Comparison of ENCODE assay signal across 8 mouse cellular contexts in the genomic region with DNA sequence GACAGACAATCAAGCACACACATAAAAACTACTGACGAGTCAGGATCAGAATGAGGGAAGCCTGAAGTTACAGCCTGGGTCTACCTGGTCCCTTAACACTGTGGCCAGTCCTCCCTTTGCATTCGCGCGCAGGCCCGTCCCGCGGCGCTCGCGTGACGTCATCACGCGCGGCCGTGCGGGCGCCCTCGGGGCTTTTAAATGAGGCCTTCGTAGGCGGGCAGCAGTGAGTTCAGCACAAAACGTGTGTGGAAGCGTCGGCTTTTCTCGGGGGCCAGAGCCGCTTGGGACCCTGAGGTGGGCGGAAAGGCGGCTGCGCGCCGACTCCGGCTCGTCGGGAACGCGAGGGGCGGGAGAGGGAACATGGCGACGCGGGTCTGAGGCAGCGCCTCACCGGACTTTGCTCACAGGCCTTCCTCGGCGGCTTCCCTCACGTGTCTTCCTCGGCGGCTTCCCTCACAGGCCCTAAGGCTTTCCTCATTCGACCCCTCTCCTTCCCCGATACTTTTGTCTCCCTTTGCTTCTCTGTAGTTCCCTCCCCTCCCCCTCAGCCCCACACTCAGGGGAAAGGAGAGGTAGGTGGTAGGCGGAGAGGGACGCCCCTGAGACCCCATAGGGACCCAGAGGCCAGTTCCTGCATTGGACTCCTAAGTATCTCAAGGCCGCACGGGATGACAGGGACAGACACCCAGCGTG. TPM values are rescaled to one million over a fixed set of nuclear protein-coding genes. Genes with fewer than 3 reads are reported as not detected.
A peak's percentile ranks its signal among the peaks of the same experiment; 100 is the strongest.
DNase-seq lines count a peak whose midpoint lies in the region; ATAC-seq and TF ChIP-seq lines count a peak whose summit lies in the region.

Ice2 (plus strand) TSS at position 147 of the 693 bp plus-strand sequence.

- H3K9ac ChIP-seq in hindbrain, embryonic 14.5 days, result peak within 1 kb of the TSS; percentile 84

- no peaks in the 10 kb centered on the region for H3K27me3 ChIP-seq in Patski
- no peaks in the 10 kb centered on the region for H3K27me3 ChIP-seq in hindbrain, embryonic 14.5 days (ENCODE audit: control insufficient read depth, insufficient read depth, low read length)

- under 1% methylated on average over 50 of the region's 53 CpGs for WGBS in hindbrain, embryonic 14.5 days

- no peaks in the 10 kb centered on the region; the same call in 1 of the 2 replicates for H3K36me3 ChIP-seq in hindbrain, embryonic 14.5 days (replicated peaks; ENCODE audit: control insufficient read depth, insufficient read depth)

- CTCF ChIA-PET in Patski (lab: Charles Lee), result no interaction called here

- POLR2A ChIA-PET in Patski (lab: Charles Lee), result no interaction called here

- peak within 1 kb of the TSS; percentile 61 for H3K4me3 ChIP-seq in hindbrain, embryonic 14.5 days (replicated peaks; ENCODE audit: low read length)

- no peaks in the 10 kb centered on the region for H3K9me3 ChIP-seq in hindbrain, embryonic 14.5 days (ENCODE audit: control insufficient read depth, low read length)

- H3K4me1 ChIP-seq in hindbrain, embryonic 14.5 days (replicated peaks; ENCODE audit: control insufficient read depth, insufficient read depth, low read length), result peaks cover 7% of the 10 kb centered on the region

- ATAC-seq in Patski, result peak; percentile 75
- peak; percentile 94 for ATAC-seq in hindbrain, embryonic 14.5 days (ENCODE audit: low FRiP score)

- H3K4me2 ChIP-seq in hindbrain, embryonic 14.5 days (replicated peaks), result peak within 1 kb of the TSS; percentile 90

- in situ Hi-C loops in Patski (cut with MboI; ENCODE audit: low pct_unique_long_range_greater_than_20kb), result no loop called here

- peak within 1 kb of the TSS; percentile 95 for H3K27ac ChIP-seq in hindbrain, embryonic 14.5 days

- TF ChIP-seq CTCF in Patski (IDR thresholded peaks at IDR 0.05), result no peak

- DNase-seq in Patski (ENCODE audit: low read depth, low spot score), result peak; percentile 27
- peak; percentile 87 to 90 for DNase-seq in cerebellum, postnatal 10 days
- peak; percentile 42 to 63 for DNase-seq in frontal cortex, postnatal 14 days (ENCODE audit: low spot score in 2 of 2)
- DNase-seq in hindbrain, embryonic 14.5 days (ENCODE audit: low spot score), result peak; percentile 86
- DNase-seq in layer of hippocampus, postnatal 36 days, result peak; percentile 71 to 76
- peak; percentile 72 for DNase-seq in lung, postnatal 36 days
- peak; percentile 89 for DNase-seq in retina, postnatal 1 day
- DNase-seq in urinary bladder, adult 2 months (ENCODE audit: low spot score), result peak; percentile 59

RNA-seq across cellular contexts. Expression of gene Ice2, which starts in this region (rescaled TPM):
- 13.5 TPM for polyA plus RNA-seq in Patski (2021)
- polyA plus RNA-seq in hindbrain, embryonic 14.5 days (2014; fragmentation: Nextera tagmentation; extraction: Ambion mirVana), result 10.4 and 12.5 TPM in 2 replicates
- 10 to 100 TPM; 13.6 to 14.4 TPM for total RNA-seq in layer of hippocampus, postnatal 36 days (2021)
- polyA plus RNA-seq in urinary bladder, adult 2 months (2012; rRNA removed), result 8.0 and 8.5 TPM in 2 replicates

Comparison
In these comparisons a context has a peak if more than half of its experiments do, and no peak if none do; other contexts are left out.
1. Peak in every context shown above with its lines: DNase-seq, ATAC-seq, H3K4me3 ChIP-seq and H3K27ac ChIP-seq.
2. DNase-seq: peak in every context shown above with its lines; median percentile 89 in retina, postnatal 1 day; 88 in cerebellum, postnatal 10 days; 86 in hindbrain, embryonic 14.5 days; 74 in layer of hippocampus, postnatal 36 days; 72 in lung, postnatal 36 days; 59 in urinary bladder, adult 2 months; 52 in frontal cortex, postnatal 14 days; 27 in Patski.